Mouse (Mus musculus): ENCODE measurements around the gene Nkain2.
A peak's percentile ranks its signal among the peaks of the same experiment; 100 is the strongest.
"Not testable (repeated sequence)": the region's sequence is repeated elsewhere in the genome, so short reads cannot be mapped to it uniquely, and the experiment has no call there.

The Nkain2 gene

DNA sequence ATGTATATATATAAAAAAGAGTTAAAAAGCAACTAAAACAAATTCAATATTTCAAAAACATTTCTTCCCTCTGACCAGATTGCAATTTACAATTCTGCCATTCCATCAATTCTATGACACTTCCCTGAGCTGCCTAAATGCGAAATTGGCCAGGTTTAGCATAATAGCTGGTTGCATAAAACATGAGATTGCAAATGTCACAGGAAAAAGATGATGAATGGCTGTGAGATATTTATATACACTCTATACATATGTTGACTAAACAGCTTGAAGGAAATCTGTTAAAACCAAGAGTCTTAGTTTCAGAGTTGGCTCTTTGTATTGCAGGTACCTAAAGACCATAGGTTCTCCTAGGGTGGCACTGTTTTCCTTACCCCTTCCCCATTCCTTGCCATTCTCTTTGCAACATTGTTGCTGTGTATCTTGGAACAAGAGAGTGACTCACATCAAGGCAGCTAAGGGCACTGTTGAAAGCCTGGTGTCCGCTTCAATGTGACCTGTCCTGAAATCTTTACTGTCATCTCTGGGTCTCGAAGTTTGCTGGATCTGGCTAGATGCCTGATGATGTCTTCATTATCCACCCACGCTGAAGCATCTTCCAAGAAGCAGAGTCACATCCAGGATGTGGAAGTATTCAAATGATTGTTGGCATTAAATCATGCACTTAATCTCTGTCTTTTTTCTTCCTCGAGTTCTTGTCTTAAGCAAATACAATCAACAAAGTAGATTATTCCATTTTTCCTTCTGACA, 837.5 kb downstream of the Nkain2 start:
- no peak for DNase-seq

DNA sequence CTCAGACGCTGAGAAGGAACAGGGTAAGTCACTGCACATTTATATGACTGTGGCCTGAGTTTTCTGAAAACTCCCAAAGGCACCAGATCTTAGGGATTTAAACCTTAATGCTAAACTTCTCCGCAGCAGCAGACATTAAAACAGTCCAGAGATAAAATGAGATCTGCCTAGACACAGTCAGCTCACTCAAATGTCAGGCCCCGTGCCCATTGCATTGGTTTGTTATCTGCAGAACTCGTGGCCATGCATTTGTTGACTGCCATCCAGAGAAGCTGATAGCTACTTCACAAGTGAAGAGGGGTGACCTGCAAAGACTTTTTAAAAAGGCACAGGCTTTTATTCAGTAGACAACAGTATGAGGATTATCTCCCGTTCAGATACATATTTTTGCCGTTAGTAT, 838.2 kb downstream of the Nkain2 start:
- no peak for DNase-seq

DNA sequence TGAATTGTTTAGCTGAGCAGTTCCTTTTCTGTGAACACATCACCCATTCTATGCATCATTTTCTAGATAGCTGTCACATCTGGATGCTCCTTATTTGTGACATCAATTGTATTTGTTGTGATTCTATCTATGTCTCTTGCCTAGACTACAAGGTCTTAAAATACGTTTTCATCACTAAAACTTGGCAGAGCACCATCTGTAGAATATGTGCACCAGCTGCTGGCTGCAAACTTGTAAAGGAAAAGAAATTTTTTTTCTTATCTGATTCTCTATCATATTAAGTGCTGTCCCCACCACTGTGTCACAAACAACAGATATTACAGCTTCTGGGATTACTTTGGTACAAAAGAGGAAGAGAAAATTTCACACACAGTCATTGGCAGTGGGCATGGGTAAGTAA, 860.3 kb downstream of the Nkain2 start:
- no peak for DNase-seq

DNA sequence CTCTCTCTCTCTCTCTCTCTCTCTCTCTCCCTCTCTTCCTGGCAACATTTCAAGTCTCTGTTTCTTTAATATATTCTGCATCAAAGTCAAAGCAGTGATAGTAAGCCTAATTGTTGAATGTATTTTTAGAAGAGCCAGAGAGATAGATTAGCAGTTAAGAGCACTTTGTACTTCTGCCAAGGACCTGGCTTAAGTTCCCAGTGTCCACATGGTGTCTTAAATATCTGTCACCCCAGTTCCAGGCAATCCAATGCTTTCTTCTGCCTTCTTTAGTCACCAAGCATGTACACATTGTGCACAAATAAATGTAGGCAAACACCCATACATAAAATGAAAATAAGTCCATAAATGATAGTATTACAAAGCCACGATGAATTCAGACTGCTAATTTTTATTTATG, 871.9 kb downstream of the Nkain2 start:
- DNase-seq: no peak

DNA sequence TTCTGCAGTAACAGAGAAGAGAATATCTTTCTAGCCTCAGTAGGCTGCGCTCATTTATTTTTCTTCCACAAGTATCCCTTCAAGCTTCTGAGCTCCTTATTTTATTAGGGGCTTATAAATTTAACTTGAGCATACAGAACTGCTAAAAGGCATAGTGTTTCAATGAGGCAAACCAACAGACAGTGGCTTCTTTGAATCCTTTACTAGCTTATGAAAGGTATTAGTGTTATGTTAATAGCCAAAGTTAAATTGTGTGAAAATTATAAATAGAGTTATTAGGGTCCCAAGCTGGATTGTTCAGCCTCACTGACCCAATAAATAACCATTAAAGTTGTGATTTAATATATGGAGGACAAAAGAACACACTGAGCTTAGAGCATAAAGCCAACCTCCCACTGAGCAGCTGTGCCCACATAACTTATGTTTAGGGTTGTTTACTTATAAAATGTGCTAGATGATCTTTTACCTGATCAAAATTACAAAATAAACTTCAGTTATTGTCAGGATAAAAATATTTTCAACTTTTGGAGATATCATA, 889.0 kb downstream of the Nkain2 start:
- no peak for DNase-seq

DNA sequence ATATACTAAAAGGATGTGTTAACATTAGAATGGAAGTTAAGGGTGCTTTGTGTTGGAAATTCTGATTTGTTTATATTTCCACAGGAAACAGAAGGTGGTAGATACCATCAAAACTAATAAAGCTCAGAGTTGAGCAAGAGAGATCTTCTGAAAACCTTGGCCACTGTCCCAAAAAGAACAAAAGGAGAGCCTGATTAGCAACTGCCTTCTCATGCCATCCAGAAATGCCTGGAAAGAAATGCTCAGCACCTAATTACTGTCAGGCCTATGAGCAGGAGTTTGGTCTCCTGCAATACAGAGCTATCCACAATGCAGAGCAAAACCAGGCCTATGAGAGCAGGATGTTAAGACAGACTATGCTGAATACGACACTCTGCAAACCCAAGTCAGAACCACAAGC, 897.1 kb downstream of the Nkain2 start:
- DNase-seq: no peak

DNA sequence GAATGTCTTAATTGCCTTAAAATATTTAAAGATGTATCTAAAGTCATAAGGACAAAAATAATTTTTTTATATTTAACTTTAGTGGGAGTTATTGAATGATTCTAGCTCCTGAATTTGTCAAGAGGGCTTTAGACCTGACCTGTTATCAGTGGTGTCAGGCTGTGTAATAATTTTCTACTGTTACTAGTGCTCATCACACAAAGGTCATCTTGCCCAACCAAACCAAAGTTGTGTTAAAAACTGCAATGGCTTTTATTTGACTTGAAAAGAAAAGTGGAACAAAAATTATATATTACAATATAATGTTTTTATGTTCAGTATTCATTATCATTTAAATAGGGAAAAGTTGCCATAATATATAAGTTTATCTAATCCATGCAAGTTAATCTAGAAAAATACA, 911.9 kb downstream of the Nkain2 start:
- no peak for DNase-seq

DNA sequence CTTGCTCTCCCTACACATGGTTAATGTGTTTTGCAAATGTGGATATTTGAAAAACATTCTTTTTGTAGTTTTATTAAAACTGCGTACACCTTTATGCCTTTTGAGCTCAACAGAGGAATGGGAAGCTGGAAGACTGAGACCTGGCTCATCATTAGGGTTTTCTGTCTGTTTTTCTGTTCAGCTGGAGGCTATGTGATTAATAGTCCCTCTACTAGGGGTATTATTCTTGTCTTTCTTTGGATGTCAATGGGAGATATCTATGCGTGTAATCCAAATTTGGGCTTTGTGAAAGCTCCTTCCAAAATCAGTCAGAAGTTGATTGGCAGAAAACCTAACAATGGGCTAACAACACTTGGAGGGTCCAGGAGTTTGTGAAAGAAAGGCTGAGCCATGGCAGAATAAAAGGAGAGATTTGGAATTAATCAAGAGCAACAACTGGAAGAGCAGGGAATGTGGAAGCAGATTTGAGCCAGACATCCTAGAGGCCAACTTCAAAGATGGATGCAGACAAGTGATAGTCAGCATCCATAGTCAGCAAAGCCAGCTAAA, 943.0 kb downstream of the Nkain2 start:
- no peak for DNase-seq

DNA sequence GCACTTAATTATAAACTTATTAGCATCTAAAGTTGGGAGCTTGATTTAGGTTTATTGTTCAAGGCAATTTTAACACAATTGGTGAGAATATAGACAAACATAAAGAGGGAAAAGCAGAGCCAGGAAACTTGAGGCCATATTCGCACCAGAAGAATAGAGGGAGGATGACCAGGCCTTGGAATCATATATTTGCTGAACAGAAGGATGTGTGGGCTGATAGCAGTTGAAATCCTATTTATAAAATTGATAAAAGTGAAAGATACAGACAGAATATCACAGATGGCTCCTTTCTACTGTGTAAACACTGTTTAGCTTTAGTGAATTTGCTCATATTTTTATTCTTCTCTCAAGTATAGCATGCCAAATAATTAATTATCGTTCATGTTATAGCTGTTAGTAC, 958.3 kb downstream of the Nkain2 start:
- no peak for DNase-seq

DNA sequence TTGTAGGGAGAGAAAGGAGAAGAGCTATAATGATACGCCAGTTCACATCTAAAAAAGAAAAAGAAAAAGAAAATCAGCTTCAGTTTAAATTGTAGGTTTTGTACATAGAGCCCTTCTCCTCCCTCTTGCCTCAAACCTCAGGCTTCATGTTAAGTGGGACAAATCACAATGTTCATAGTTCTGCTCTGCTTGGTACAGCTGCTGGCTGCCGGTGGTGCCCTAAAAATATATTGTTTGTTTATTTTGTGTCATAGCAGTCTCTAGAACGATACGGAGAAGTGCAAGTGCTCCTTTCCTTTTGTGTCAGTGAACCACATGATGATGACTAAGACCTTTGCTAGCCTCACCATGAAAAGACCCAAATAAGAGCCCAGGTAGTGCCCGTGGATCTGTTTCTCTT, 962.6 kb downstream of the Nkain2 start:
- no peak for DNase-seq

DNA sequence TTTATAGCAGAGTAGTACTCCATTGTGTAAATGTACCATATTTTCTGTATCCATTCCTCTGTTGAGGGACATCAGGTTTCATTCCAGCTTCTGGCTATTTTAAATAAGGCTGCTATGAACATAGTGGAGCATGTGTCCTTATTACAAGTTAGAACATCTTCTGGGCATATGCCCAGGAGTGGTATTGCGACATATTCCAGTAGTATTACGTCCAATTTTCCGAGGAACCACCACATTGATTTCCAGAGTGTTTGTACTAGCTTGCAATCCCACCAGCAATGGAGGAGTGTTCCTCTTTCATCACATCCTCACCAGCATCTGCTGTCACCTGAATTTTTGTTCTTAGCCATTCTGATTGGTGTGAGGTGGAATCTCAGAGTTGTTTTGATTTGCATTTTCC, 969.4 kb downstream of the Nkain2 start:
- DNase-seq: not testable (repeated sequence)

DNA sequence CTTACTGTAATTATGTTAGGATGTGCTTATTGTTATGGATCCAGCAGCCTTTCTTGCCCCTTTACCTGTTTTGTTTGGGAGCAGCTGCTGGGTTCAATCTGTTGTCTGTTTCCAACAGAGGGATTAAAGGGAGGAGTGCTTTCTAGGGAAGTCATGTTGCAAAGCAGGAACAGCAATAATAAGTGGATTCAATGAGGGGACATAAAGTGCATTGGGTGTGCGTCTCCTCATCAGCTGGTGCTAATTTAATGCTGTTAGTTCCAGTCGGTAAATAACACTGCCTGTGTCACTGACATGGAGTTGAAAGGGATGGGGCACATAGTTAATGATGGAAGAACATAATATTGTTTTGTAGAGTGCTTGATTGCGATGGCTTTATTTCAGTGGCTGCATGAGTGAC, 982.8 kb downstream of the Nkain2 start:
- no peak for DNase-seq

DNA sequence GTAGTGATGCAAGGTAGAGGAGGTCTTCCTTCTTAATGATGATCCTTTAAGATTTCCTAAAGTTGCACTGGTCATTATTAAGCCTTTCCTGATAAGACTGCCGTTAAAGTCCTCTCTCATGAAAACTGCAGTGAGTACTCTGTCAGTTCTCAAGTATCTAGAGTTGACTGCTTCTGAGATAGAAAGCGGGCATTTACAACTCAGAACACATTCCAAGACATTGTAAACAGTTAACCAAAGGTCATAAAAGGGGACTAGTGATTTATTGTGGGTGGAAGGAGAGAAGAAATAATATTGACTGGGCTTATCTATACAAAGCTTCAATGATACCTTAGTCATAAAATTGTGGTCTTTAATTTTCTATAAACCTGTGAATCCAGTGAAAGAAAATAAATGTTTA, 990.8 kb downstream of the Nkain2 start:
- no peak for DNase-seq

DNA sequence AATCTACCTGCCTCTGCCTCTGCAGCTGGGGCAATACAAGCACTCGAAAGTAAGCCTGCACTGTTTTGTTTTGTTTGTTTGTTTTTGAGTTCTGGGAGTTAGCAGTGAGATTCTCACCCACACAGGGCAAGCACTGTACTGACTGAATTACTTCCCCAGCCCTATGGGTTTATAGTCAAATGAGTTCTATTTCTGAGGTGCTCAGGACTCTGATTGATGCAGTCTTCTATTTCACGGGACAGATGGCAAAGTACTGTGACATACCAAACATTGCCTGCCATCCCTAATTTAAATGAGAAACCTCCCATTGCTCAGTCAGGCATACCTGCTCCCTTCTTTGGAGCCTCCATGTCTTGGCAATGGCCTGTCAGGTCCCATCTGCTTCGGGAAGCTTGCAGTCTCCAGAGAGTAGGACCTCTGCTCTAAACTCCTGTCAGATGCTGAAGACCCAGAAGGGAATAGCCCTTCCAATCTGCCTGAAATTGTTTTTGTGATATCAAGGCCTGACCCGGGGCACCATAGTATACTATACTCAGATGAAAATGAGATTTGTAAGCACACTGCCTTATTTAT, 1016.9 kb downstream of the Nkain2 start:
- DNase-seq: no peak

DNA sequence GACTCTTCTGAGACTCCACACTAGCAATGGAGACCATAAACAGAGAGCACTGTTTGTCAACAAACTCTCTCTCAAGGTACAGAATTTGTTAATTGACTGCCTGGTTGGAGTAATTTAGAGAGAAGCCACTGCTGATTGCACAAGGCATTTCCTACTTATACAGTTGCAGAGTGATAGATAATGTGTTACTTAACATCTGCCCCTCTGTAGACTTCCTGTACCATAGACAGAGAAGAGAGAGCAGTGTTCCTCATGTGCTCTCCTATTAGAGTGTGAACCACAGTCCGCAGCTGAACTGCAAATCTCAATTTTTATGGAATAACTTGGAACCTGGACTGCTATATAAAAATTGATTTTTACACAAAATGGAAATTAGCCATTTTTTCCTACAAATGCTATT, 1022.0 kb downstream of the Nkain2 start:
- no peak for DNase-seq

DNA sequence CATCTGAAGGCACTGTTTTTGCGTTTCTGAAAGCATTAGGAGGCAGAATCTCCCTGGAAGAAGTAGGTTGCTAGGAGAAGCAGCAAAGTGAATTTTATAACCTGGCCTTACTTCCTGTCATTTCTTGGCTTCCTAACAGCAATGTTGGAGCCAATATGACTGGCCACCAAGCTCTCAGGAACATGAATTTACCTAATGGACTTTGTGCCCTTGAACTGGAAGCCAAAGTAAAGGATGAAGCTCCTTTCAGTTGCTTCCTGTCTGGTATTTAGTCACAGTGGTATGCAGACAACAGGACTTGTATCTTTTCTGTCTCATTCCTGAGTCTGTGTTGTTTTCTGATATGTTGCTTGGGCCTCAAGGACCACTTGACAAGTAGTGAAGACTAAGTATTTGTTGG, 1063.2 kb downstream of the Nkain2 start:
- no peak for DNase-seq

DNA sequence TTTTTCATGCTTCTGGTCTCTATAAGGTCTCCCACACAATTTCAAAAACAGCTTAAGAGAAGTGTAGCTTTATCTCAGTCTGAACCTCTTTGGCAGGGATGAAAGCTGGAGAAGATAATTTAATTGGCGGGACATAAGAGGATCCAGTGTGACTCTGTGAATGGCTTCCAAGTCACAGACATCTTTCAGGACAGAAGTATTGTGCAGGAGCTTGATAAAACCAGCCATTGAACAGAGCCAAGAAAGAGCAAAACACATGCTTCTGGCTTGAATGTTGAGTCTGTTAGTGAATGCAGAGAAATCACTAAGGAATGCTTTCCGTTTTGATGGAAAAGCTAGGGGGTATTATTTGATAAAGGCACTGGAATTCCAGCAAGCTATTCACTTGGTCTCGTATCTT, 1077.7 kb downstream of the Nkain2 start:
- no peak for DNase-seq

DNA sequence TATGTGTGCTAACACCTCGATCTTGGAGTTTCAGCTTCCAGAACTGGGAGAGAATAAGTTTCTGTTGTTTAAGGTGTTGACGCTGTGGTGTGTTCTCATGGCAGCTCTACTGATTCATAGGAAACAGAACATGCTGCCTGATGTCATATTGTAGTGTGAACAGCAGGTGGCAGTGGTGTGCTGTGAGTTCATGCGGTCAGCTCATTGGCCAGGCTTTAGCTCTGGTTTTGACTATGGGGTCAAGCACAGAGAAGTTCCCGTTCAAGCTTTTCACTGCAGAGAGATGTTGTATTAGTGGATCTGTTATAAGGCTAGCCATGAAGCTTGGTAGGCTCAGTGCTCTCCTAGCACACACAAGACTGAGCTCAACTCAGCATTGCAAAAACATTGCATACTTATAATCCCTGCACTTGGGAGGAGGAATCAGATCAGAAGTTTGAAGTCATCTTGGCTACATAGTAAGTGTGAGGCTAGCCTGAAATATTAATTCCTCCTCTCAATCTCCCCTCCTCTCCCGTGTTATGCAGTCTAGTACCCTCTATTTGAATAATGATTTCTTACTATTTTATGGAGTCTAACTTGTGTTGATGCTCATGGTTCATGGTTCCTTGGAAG, 1147.7 kb downstream of the Nkain2 start:
- DNase-seq: peak; percentile 15

DNA sequence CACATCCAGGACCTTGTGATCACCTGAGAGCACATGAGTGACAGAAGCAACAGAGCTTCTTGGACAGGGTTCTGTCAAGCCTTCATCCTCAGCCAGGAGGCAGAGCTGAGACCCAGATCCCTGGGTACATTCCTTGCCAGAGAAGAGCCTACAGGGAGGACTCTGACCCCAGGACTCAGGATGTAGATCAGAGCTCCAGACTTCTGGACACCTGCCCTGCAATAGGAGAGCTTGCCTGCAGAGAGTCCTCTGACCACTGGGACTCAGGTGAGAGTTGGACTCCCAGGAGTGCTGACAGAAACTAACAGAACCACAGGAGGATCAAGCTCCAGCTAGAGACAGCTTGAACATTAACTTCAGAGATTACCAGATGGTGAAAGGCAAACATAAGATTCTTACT, 1162.2 kb downstream of the Nkain2 start:
- no peak for DNase-seq

DNA sequence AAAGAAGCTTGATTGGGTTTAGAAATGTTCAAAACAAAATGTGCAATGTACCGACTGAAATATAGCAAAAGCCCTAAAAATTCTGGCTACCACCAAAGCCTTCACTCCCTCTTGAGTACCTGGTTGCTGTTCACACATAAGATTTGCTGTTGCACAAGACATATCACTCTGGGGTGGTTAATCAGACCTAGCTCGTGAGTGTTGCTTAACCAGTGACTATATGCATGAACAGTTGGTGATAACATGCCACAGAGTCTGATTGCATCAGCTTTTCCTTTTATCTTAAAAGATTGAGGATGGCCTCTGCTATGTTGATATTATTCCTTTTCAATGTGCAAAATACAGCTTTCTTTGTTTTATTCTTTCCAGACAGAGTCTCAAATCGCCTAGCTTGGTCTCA, 1243.0 kb downstream of the Nkain2 start:
- DNase-seq: no peak

DNA sequence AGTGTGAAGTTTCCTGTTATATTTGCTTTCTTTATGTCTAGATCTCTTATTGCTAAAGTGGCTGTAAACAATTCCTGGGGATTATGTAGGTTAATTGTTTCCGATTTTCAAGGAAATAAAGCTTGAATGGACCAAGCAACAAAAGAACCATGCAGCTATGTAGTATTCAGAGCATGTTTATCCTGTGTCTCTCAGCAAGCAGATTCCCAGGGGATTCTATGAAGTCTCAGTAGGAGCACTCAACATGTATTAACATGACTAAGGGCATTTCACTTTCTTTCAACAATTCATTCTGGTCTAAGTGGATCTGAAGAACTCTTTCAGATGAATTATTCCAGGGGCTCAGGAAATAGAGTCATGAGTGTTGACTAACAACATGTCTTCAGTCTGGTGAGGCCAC, 1244.2 kb downstream of the Nkain2 start:
- no peak for DNase-seq
